Mouse (Mus musculus): ENCODE results near the gene Csf3. TPM values are rescaled to one million over a fixed set of nuclear protein-coding genes. Genes with fewer than 3 reads are reported as not detected.
"Not testable (repeated sequence)": the region's sequence is repeated elsewhere in the genome, so short reads cannot be mapped to it uniquely, and the experiment has no call there.

Csf3 gene
- polyA plus RNA-seq, 1 experiment from 2014 or later: not detected

DNA sequence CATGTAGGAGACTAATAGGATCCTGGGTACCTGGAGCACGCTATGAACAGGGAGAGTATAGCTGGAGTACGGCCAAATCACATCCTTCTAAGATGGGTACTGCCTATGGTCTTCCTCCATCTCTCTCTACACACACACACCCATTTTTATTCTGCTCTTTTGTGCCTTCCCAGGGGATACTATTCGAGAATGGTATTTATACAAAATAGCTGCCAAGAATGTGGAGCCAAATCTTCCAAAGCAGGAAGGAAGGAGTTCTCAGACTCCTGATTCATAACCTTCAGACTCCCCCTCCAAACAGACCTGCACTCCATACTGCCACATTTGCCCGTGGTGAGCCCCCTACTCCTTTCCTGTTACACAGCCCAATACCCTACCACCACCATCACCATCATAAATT, 29.7 kb downstream of the Csf3 start:
- H3K27ac ChIP-seq: no peak overlapping the region
- 55% methylated on average over 4 of the region's 4 CpGs for WGBS (ENCODE audit: insufficient replicate concordance)
- no peak overlapping the region for H3K9ac ChIP-seq
- DNase-seq: no peak
- H3K4me1 ChIP-seq (replicated peaks): peaks cover 20% of the 10 kb centered on the region
- ATAC-seq (ENCODE audit: low read depth): no peak
- no peak overlapping the region for H3K4me3 ChIP-seq (replicated peaks)
- peaks cover 12% of the 10 kb centered on the region for H3K36me3 ChIP-seq
- peaks cover 5% of the 10 kb centered on the region; the same call in 1 of the 2 replicates for H3K9me3 ChIP-seq (replicated peaks)
- no peaks in the 10 kb centered on the region for H3K27me3 ChIP-seq
- H3K4me2 ChIP-seq: no peak overlapping the region

DNA sequence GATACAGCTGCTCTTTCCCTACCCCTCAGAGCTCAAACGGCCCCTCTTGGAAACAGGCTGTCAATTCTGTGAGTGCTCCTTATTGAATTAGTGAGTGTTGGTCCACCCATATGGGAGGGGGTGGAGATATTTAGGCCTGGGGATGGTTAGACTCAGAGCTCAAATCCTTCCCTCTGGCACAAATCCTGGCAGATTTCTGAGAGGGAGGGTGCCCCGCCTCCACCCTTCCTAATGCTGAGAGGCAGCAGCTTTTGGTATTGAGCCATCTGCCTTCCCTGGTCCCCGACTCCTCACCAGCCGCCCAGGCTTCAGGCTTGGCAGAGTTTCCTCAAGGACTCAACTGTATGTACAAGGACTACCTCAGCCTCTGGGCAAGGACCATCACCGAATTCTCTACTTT, 30.1 kb downstream of the Csf3 start:
- Histone ChIP-seq H3K4me1 (replicated peaks) (peaks cover 16% of the 10 kb centered on the region), H3K4me2 (no peak overlapping the region), H3K9me3 (replicated peaks) (peaks cover 5% of the 10 kb centered on the region; the same call in 1 of the 2 replicates), H3K4me3 (replicated peaks) (no peak overlapping the region), H3K27me3 (no peaks in the 10 kb centered on the region), H3K36me3 (peaks cover 8% of the 10 kb centered on the region), H3K27ac (no peak overlapping the region), H3K9ac (no peak overlapping the region)
- WGBS (ENCODE audit: insufficient replicate concordance): 70% methylated on average over 5 of the region's 5 CpGs
- ATAC-seq (ENCODE audit: low read depth) (no peak), DNase-seq (no peak)

DNA sequence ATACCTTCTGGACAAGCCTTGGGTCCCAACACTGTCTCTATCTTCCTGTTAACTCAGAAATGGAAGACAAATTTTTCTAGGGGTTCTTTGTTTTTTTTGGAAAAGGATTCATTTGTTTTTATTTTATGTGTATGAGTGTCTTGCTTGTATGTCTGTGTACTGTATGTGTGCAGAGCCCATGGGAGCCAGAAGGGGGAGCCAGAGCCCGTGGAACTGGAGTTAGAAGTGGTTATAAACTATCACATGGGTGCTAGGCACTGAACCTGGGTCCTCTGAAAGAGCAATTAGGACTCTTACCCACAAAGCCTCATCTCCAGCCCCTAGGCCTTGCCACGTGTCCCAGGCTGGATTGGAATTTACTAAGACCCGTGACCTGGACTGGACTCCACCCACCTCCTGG, 33.0 kb downstream of the Csf3 start:
- H3K4me3 ChIP-seq (replicated peaks): no peak overlapping the region
- peaks cover 19% of the 10 kb centered on the region for H3K4me1 ChIP-seq (replicated peaks)
- no peak overlapping the region for H3K27ac ChIP-seq
- peaks cover 5% of the 10 kb centered on the region; the same call in 1 of the 2 replicates for H3K9me3 ChIP-seq (replicated peaks)
- DNase-seq: no peak
- H3K36me3 ChIP-seq: no peaks in the 10 kb centered on the region
- ATAC-seq (ENCODE audit: low read depth): no peak
- no peak overlapping the region for H3K4me2 ChIP-seq
- H3K27me3 ChIP-seq: no peaks in the 10 kb centered on the region
- 61% methylated on average over 3 of the region's 3 CpGs for whole genome bisulfite sequencing (ENCODE audit: insufficient replicate concordance)
- H3K9ac ChIP-seq: no peak overlapping the region

DNA sequence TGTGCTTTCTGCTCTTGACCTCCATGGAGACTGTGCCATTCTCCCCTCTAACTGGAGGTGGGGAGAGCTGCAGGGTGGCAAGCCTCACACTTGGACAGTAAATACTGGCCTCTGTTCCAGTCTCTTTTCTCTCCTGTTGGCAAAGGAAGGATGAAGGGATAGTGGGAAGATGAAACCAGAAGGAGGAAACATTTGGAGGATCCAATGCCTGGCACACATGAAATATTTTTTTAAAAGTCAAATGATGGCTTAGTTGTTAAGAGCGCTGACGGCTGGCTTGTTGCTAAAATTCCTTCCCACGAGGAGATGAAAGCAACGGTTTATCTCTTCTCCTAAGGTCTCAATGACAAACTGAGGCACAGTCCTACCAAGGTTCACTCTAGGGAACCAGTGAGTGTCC, 34.0 kb downstream of the Csf3 start:
- H3K27me3 ChIP-seq: no peaks in the 10 kb centered on the region
- ATAC-seq (ENCODE audit: low read depth) (no peak), DNase-seq (no peak)
- H3K36me3 ChIP-seq: no peaks in the 10 kb centered on the region
- no peak overlapping the region for H3K4me2 ChIP-seq
- 83% methylated on average over 4 of the region's 4 CpGs for WGBS (ENCODE audit: insufficient replicate concordance)
- H3K4me1 ChIP-seq (replicated peaks): peaks cover 25% of the 10 kb centered on the region
- H3K9ac ChIP-seq: no peak overlapping the region
- peaks cover 5% of the 10 kb centered on the region; the same call in 1 of the 2 replicates for H3K9me3 ChIP-seq (replicated peaks)
- no peak overlapping the region for H3K27ac ChIP-seq
- no peak overlapping the region for H3K4me3 ChIP-seq (replicated peaks)

DNA sequence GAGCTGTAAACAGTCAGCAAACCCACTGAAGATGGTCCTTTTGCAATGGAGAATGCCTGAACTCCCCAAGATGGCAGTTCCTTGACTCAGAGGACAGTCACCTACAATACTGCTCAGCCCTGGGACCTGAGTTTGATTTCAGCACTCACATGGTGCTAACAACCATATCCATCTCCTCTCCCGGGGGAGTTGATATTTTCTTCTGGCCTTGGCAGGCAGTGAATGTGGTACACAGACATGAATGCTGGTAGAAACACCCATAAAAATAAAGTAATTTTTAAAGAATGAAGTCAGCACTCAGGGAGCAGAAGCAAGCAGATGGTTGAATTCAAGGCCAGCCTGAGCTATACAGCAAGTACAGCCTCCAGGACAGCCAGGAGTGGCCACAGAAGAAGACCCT, 35.1 kb downstream of the Csf3 start:
- 83% methylated on average over 1 of the region's 1 CpGs for WGBS (ENCODE audit: insufficient replicate concordance)
- ATAC-seq (ENCODE audit: low read depth) (no peak), DNase-seq (no peak)
- H3K9ac ChIP-seq: no peak overlapping the region
- H3K4me3 ChIP-seq (replicated peaks): no peak overlapping the region
- no peaks in the 10 kb centered on the region for H3K36me3 ChIP-seq
- peaks cover 5% of the 10 kb centered on the region; the same call in 1 of the 2 replicates for H3K9me3 ChIP-seq (replicated peaks)
- no peaks in the 10 kb centered on the region for H3K27me3 ChIP-seq
- no peak overlapping the region for H3K27ac ChIP-seq
- peaks cover 35% of the 10 kb centered on the region for H3K4me1 ChIP-seq (replicated peaks)
- H3K4me2 ChIP-seq: no peak overlapping the region

DNA sequence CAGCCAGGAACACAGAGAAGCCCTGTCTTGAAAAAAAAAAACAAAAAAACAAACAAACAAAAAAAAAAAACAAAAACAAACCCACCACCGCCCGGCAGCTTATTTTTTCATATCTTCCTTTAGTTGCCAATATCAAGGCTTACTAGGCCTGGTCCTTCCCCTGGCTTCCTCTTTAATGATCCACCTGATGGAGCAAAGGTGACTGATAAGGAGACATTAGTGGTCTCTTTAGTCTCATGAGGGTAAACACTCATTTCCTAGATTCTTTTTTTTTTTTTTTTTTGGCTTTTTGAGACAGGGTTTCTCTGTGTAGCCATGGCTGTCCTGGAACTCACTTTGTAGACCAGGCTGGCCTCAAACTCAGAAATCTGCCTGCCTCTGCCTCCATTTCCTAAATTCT, 36.2 kb downstream of the Csf3 start:
- ATAC-seq (ENCODE audit: low read depth); DNase-seq; H3K27me3 ChIP-seq; H3K36me3 ChIP-seq; H3K27ac ChIP-seq; H3K4me2 ChIP-seq; H3K9me3 ChIP-seq (replicated peaks); H3K9ac ChIP-seq; H3K4me3 ChIP-seq (replicated peaks): not testable (repeated sequence)
- 58% methylated on average over 2 of the region's 2 CpGs for WGBS (ENCODE audit: insufficient replicate concordance)
- H3K4me1 ChIP-seq (replicated peaks): peaks cover 39% of the 10 kb centered on the region

DNA sequence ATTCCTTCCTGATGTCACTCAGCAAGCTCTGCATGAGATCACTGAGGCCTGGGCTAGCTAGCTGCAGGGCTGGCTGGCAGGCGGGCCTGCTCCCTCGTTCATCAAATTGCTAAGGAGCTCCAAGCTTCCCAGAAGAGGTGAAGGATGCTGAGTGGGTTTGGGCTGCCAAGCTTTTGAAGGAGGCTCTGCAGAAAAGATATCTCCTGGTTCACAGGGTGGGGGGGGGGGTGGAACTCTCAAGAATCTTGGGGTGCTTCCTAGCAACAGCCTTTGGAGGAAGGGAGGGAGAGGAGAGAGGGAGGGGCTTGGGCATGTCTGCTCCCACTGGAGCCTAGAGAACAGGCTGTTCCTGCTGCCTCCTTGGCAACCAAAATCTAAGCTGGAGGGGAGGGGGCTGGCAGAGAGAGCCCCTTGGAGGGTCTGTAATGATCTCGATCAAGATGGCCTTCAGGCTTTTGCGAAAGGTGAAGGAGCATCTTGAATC, 37.4 kb downstream of the Csf3 start:
- peak overlapping the region; percentile 41 for H3K4me2 ChIP-seq
- H3K4me1 ChIP-seq (replicated peaks): peaks cover 52% of the 10 kb centered on the region
- H3K36me3 ChIP-seq: no peaks in the 10 kb centered on the region
- no peak overlapping the region for H3K4me3 ChIP-seq (replicated peaks)
- no peak for DNase-seq
- H3K27me3 ChIP-seq: no peaks in the 10 kb centered on the region
- H3K9ac ChIP-seq: peak overlapping the region; percentile 42; the same call in 1 of the 2 replicates
- H3K9me3 ChIP-seq (replicated peaks): peaks cover 5% of the 10 kb centered on the region; the same call in 1 of the 2 replicates
- ATAC-seq (ENCODE audit: low read depth): no peak
- H3K27ac ChIP-seq: peak overlapping the region; percentile 56
- WGBS (ENCODE audit: insufficient replicate concordance): 43% methylated on average over 4 of the region's 4 CpGs

DNA sequence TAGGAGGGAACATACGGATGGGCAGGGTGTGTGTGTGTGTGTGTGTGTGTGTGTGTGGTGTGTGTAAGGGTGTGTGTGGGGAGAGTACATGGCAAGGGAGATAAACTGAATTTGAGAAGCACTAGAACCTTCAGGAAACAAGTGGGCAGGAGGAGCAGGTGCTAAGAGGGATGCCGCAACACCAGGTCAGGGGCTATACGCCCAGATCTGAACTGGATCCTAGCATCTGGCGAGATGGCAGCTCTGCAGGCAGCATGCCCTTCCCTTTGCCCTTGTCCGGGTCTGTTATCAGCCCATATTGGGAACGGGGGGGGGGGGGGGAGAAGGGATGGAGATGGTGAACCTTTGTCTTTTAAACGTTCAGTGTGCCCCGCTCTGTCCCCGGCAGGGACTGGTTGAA, 37.9 kb downstream of the Csf3 start:
- Histone ChIP-seq H3K9ac (peak overlapping the region; percentile 42; the same call in 1 of the 2 replicates), H3K27ac (peak overlapping the region; percentile 56; the same call in 1 of the 2 replicates)
- 43% methylated on average over 8 of the region's 9 CpGs for WGBS (ENCODE audit: insufficient replicate concordance)

DNA sequence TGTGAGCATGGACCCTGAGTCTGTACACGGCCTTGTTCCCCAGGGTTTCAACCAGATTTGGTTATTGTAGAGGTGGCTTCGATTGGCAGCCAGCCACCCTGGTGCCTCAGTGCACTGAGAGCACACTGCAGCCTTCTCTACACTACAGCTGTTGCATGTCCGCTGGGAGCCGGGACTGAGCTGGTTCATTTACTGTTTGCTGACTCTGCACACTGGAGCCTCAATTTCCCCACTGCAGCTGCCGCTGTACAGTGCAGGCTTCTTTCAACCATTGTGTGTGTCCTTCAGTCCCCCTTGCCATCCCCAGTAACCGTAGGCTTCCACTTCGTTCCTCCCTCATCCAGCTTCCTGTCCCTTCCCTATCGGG, 38.9 kb downstream of the Csf3 start:
- H3K4me1 ChIP-seq (replicated peaks): peaks cover 67% of the 10 kb centered on the region
- H3K36me3 ChIP-seq: no peaks in the 10 kb centered on the region; the same call in 1 of the 2 replicates
- H3K9ac ChIP-seq: peak overlapping the region; percentile 96
- DNase-seq (no peak), ATAC-seq (ENCODE audit: low read depth) (peak; percentile 26)
- WGBS (ENCODE audit: insufficient replicate concordance): 22% methylated on average over 8 of the region's 8 CpGs
- no peaks in the 10 kb centered on the region for H3K9me3 ChIP-seq (replicated peaks)
- H3K27me3 ChIP-seq: no peaks in the 10 kb centered on the region
- H3K4me2 ChIP-seq: peak overlapping the region; percentile 97
- H3K27ac ChIP-seq: peak overlapping the region; percentile 95
- H3K4me3 ChIP-seq (replicated peaks): peak overlapping the region; percentile 92

More for the DNA sequence above, 37.9 kb downstream of the Csf3 start:
- ATAC-seq (ENCODE audit: low read depth) (0 out of 2 replicates have a peak, but pooled peaks have one; percentile 13), DNase-seq (no peak)
- H3K9me3 ChIP-seq (replicated peaks): peaks cover 5% of the 10 kb centered on the region; the same call in 1 of the 2 replicates
- peak overlapping the region; percentile 41 for H3K4me2 ChIP-seq
- no peak overlapping the region for H3K4me3 ChIP-seq (replicated peaks)
- H3K36me3 ChIP-seq: no peaks in the 10 kb centered on the region
- peaks cover 56% of the 10 kb centered on the region for H3K4me1 ChIP-seq (replicated peaks)
- no peaks in the 10 kb centered on the region for H3K27me3 ChIP-seq

DNA sequence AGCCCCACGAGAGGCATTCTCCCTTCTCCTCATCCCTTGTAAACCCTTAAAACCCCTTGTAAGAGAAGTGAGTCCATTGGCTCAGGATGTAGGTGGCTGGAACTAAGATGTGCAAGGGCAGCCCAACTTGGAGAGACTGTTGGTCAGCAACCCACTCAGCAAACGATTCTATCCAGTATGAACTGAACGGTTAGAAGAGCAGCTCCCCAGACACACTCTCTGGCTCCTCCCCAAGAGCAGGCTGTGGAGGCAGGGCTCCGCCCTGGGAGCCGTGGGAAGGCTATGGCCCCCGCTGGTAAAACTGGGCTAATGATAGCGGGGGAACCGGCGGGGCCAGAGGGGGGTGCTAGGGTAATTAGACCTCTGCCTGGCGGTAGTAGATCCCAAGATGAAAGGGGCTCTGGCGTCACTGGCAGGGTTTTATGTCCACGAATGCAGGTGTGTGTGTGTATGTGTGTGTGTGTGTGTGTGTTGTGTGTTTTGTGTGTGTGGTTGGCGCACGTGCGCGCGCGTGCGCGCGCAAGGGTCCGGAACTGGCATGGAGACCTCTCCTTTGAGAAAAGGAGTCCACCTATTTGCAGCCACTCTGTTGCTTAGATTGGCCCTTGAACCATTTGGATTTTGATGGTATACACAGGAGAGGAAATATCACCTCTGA, 39.5 kb downstream of the Csf3 start, which contains the start of gene Thra:
Thra (plus strand) TSS at position 246 of the 658 bp plus-strand sequence.
- Histone ChIP-seq H3K4me3 (replicated peaks) (peak within 1 kb of the TSS; percentile 92), H3K9ac (peak within 1 kb of the TSS; percentile 96), H3K4me1 (replicated peaks) (peaks cover 72% of the 10 kb centered on the region), H3K9me3 (replicated peaks) (no peaks in the 10 kb centered on the region), H3K4me2 (peak within 1 kb of the TSS; percentile 97), H3K36me3 (no peaks in the 10 kb centered on the region; the same call in 1 of the 2 replicates), H3K27me3 (no peaks in the 10 kb centered on the region), H3K27ac (peak within 1 kb of the TSS; percentile 95)
- ATAC-seq (ENCODE audit: low read depth) (peak; percentile 82), DNase-seq (peak; percentile 75)
- WGBS (ENCODE audit: insufficient replicate concordance): 1% methylated on average over 22 of the region's 22 CpGs

DNA sequence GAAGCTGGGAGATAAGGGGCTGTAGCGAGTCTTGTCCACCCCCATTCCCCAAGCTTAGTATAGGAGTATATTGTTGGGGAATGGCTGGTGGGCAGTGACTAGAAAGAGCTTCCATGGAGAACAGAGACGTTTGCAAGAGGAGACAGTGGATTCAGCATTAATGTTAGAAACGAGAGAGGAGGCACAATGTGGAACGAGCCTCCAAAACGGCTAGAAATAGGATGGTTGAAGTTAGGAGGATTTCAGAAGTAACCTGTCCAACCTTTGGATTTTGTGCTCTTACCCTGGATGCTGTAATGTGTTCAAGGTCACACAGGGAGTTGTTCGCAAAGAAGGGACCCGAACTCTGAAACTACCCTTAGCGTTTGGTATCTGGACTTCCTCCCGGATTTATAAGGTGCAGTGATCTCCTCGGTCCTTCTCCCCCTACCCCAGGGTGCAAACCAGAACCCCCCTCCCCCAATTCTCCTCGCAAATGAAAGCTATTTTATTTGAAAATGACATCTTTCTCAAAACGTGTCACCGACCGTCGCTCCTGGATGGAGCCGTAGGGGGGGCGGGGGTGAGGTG, 40.1 kb downstream of the Csf3 start:
- Histone ChIP-seq H3K4me2 (peak overlapping the region; percentile 97), H3K36me3 (no peaks in the 10 kb centered on the region; the same call in 1 of the 2 replicates), H3K27ac (peak overlapping the region; percentile 95), H3K9ac (peak overlapping the region; percentile 96), H3K4me3 (replicated peaks) (peak overlapping the region; percentile 92), H3K27me3 (no peaks in the 10 kb centered on the region), H3K9me3 (replicated peaks) (no peaks in the 10 kb centered on the region), H3K4me1 (replicated peaks) (peaks cover 78% of the 10 kb centered on the region)
- ATAC-seq (ENCODE audit: low read depth): no peak
- no peak for DNase-seq
- WGBS (ENCODE audit: insufficient replicate concordance): 0% methylated on average over 17 of the region's 17 CpGs

All from liver, embryonic 13.5 days (tissue).